Mouse (Mus musculus): Measurements from ENCODE around the gene Il2rg.

DNA sequence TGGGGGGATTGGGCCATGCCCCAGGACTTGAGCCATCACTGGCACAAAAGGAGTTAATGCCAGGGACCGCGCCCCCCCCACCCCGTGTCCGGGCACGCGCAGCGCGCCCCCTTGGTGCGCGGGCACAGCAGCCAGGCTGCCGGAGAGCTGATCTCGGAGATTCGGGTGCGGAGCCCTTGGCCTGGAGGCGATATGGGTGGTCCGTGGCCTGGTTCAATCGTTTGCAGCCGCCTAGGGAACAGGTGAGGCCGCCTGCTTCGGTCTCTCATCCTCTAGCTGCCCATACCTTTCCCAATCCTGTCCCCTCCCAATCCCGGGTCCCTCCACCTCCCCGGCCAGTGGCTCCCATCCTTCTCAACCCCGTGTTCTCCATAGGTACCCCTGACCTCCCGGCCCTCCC, 31.0 kb upstream of the Il2rg start, which contains the start of gene Nlgn3:
- no peak for TF ChIP-seq CTCF (IDR thresholded peaks at IDR 0.05; ENCODE audit: low read depth, low read length)
- no peak for TF ChIP-seq POLR2A (IDR thresholded peaks at IDR 0.05; ENCODE audit: insufficient read depth, low read length)
